Mouse (Mus musculus): ENCODE data around the gene Csf2rb. TPM values are rescaled to one million over a fixed set of nuclear protein-coding genes. Genes with fewer than 3 reads are reported as not detected.

Csf2rb gene
- total and polyA plus RNA-seq, 3 experiments, result 3.2 to 10.1 TPM; not detected in 1

GRCm38 (mm10) chr15:78332981-78333380 lies 7.4 kb downstream of the Csf2rb start:
- no peak for TF ChIP-seq TBP (IDR thresholded peaks at IDR 0.05; ENCODE audit: low read depth, low read length)
- no peak for TF ChIP-seq GABPA (IDR thresholded peaks at IDR 0.05; ENCODE audit: low read depth, low read length)
- no peak for TF ChIP-seq USF2 (IDR thresholded peaks at IDR 0.05; ENCODE audit: borderline replicate concordance in 1 of 2, insufficient read depth in 1 of 2, low read depth in 1 of 2, low read length in 2 of 2)
- no peak for TF ChIP-seq POLR2A (IDR thresholded peaks at IDR 0.05; ENCODE audit: control insufficient read depth in 1 of 2, insufficient read depth in 1 of 2, low read depth in 1 of 2, low read length in 2 of 2, poor library complexity in 1 of 2)
- no peak for TF ChIP-seq RCOR1 (IDR thresholded peaks at IDR 0.05; ENCODE audit: low read depth, low read length)
- no peak for DNase-seq (ENCODE audit: low read depth, low spot score)
- Histone ChIP-seq H3K4me1 (ENCODE audit: control insufficient read depth in 1 of 2, insufficient read depth in 2 of 2, low read length in 2 of 2) (peaks cover 0 to 5% of the 10 kb centered on the region in 2 experiments; a peak in 1 of 4 replicates), H3K36me3 (ENCODE audit: control insufficient read depth in 1 of 2, insufficient read depth in 2 of 2, low read length in 2 of 2) (no peaks in the 10 kb centered on the region), H3K9me3 (replicated peaks; ENCODE audit: insufficient read depth, low read length) (no peaks in the 10 kb centered on the region), H3K4me3 (ENCODE audit: control insufficient read depth in 1 of 2, insufficient read depth in 1 of 2, low read depth in 2 of 2, low read length in 2 of 2) (no peak overlapping the region), H3K79me2 (ENCODE audit: control insufficient read depth, insufficient read depth, low read length, poor library complexity) (no peaks in the 10 kb centered on the region; the same call in 1 of the 2 replicates), H3K27me3 (ENCODE audit: control insufficient read depth in 1 of 2, insufficient read depth in 2 of 2, low read length in 2 of 2) (no peaks in the 10 kb centered on the region), H3K9ac (ENCODE audit: control insufficient read depth, low read depth, low read length, poor library complexity, severe bottlenecking) (no peak overlapping the region), H3K27ac (ENCODE audit: control insufficient read depth, low read depth, low read length) (no peak overlapping the region)

GRCm38 (mm10) chr15:78334380-78334779 lies 8.8 kb downstream of the Csf2rb start:
- no peak for DNase-seq (ENCODE audit: low read depth, low spot score)
- Histone ChIP-seq H3K9ac (ENCODE audit: control insufficient read depth, low read depth, low read length, poor library complexity, severe bottlenecking) (no peak overlapping the region), H3K4me1 (ENCODE audit: control insufficient read depth in 1 of 2, insufficient read depth in 2 of 2, low read length in 2 of 2) (peaks cover 0 to 5% of the 10 kb centered on the region in 2 experiments; a peak in 1 of 4 replicates), H3K36me3 (ENCODE audit: control insufficient read depth in 1 of 2, insufficient read depth in 2 of 2, low read length in 2 of 2) (no peaks in the 10 kb centered on the region), H3K27ac (ENCODE audit: control insufficient read depth, low read depth, low read length) (no peak overlapping the region), H3K9me3 (replicated peaks; ENCODE audit: insufficient read depth, low read length) (no peaks in the 10 kb centered on the region), H3K79me2 (ENCODE audit: control insufficient read depth, insufficient read depth, low read length, poor library complexity) (no peaks in the 10 kb centered on the region), H3K27me3 (ENCODE audit: control insufficient read depth in 1 of 2, insufficient read depth in 2 of 2, low read length in 2 of 2) (no peaks in the 10 kb centered on the region), H3K4me3 (ENCODE audit: control insufficient read depth in 1 of 2, insufficient read depth in 1 of 2, low read depth in 2 of 2, low read length in 2 of 2) (no peak overlapping the region)
- TF ChIP-seq MYB (IDR thresholded peaks at IDR 0.05; ENCODE audit: low read depth, low read length) (no peak), ETS1 (IDR thresholded peaks at IDR 0.05; ENCODE audit: low read depth, low read length) (no peak), RCOR1 (IDR thresholded peaks at IDR 0.05; ENCODE audit: low read depth, low read length) (no peak), NELFE (IDR thresholded peaks at IDR 0.05; ENCODE audit: low read depth, low read length) (no peak), CHD2 (IDR thresholded peaks at IDR 0.05; ENCODE audit: low read length) (no peak), SMC3 (IDR thresholded peaks at IDR 0.05; ENCODE audit: low read depth, low read length) (no peak), MAFK (IDR thresholded peaks at IDR 0.05; ENCODE audit: borderline replicate concordance, low read depth, low read length) (no peak), MAX (IDR thresholded peaks at IDR 0.05; ENCODE audit: low read length) (no peak), MEF2A (IDR thresholded peaks at IDR 0.05; ENCODE audit: extremely low read depth, insufficient replicate concordance, low read depth, low read length, poor library complexity, severe bottlenecking) (no peak), MYC (IDR thresholded peaks at IDR 0.05; ENCODE audit: low read depth, low read length) (no peak), ZNF384 (IDR thresholded peaks at IDR 0.05; ENCODE audit: low read depth, low read length) (no peak)

Data from MEL (cell line).